Mouse (Mus musculus) thymus, postnatal 10 days (tissue): ENCODE measurements at regions not wholly inside any gene's neighbourhood (a gene's known extent, or its start where the extent isn't known, plus 50 kb on each side); places are given as distances from the start of the nearest gene placed in this dataset.
"Not testable (repeated sequence)": the region's sequence is repeated elsewhere in the genome, so short reads cannot be mapped to it uniquely, and the experiment has no call there.

Experiments used
- DNase-seq, 2 experiments: peaks; one replicate each; pipeline ENCODE4 v3.0.0; 2021; ENCODE audit warnings: low spot score in 2 of 2

DNA sequence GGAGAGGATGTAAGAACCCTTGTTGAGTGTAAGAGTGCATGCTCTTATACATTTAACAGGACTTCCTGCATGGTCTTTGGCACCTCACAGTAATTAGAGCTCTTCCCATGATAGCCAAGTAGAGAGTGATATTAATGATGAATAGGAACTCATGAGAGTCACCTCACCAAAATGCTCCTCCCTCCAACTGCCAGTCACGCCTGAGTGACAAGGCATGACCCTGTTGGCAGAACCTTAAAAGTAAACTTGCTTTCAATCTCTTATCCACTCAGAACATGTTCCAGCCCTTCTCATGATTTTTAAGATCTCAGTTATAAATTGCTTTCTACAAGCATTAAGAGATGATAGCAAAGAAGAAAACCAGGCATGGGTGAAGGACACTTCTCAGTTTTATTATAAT, 291.8 kb downstream of the Tox3 start:
- DNase-seq = no peak

- DNase-seq = no peak
These were observed 301.4 kb downstream of the Tox3 start for GRCm38 (mm10) chr8:90046779-90047178.

GRCm38 (mm10) chr8:90036436-90036835, 311.7 kb downstream of the Tox3 start:
- DNase-seq = no peak

- no peak for DNase-seq
These were observed 315.6 kb downstream of the Tox3 start for GRCm38 (mm10) chr8:90032572-90032971.

DNA sequence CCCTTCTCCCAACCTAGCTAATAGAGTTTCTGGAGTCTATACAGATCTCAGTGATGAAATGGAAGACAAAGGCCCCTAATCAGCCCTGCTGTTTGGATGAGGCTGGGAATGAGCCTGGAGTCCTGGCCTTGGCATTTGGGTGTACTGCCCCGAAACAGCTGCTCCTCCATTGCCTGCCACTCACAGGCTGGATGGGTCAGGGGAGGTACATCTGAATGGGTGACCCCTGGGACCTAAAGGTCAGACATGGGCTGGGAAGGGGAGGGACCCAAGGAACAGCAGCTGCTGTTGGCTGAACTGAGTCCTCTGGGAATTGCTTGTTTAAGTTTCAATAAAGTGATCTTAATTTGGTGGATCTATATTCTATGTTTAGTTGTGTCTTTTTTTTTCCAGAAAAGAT, 316.9 kb downstream of the Tox3 start:
- no peak for DNase-seq

DNA sequence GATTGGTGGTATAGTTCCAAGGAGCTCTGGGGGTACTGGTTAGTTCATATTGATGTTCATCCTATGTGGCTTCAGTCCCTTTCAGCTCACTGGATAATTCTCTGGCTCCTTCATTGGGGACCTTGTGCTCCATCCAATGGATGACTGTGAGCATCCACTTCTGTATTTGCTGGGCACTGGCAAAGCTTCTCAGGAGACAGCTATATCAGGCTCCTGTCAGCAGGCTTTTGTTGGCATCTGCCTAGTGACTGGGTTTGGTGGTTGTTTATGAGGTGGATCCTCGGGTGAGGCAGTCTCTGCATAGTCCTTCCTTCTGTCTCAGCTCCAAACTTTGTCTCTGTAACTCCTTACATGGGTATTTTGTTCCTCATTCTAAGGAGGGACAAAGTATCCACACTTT, 330.2 kb downstream of the Tox3 start:
- DNase-seq = not testable (repeated sequence)

DNA sequence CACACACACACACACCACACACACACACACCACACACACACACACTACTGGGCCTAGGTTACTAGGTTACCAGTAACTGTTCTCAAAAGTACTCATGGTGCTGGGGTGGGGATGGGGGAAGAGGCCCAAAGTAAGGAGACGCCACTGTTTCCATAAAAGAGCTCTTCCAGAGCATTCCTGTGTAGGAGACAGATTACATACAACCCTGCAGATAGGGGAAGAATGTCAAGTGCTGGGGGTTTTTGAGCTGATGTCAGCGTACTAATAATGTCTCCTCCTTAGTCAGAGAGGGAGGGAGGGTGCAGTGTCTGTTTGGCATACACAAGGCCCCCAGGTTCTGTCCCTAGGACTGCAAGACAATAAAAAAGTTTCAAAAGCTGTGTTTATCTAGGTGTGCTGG, 334.4 kb downstream of the Tox3 start:
- no peak for DNase-seq

DNA sequence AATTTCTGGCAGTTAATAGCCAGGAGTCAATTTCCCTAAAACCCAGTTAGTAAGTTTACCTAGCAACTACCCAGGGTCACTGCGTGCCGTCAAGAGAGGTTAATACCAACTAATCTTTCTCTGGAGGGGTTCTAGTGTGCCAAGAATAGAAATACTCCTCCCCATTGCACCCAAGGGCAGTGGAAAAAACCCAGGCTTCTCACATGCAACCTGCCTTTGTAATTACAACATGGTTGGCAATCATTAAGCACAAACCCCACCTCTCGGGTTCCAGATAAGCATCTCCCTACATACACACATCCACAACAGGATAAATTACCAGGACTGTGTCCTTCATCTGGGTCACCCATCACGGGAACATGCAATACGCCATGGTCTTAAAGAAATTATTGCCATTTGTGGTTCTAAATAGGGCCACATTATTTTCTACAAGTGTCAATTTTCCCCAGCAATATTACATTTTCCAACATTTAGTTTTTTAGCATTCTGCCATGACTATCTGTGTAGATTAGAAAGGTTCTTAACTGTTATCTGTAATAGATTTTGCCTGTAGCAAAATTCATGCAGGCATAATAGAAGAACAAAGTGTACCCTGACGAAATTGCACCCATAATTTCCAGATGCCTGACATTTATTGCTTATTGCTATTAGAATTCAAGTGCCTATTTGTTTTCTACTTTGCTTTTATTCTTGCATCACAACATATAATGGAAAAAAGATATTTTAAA, 336.3 kb downstream of the Tox3 start:
- no peak for DNase-seq

DNA sequence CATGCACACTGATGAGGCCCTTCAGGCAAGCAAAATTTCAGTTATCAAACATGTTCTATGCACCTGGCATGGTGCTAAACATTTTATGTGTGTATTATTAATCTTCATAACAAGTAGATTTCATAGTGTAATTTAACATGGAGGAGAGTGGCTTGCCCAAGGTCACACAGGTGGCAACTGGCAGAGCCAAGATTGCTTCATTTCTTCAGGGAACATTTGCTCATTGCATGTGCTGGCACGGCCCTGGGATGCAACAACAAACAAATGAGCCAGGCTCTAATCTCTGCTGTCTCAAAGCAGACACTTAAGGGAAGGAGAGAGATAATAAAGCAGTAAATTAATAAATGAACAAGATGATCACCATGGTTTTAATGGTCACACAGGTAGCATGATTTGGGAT, 338.7 kb downstream of the Tox3 start:
- DNase-seq = no peak

GRCm38 (mm10) chr8:90000899-90001640, 347.1 kb downstream of the Tox3 start:
- peak in 1 of 2 experiments; percentile 60 for DNase-seq

DNA sequence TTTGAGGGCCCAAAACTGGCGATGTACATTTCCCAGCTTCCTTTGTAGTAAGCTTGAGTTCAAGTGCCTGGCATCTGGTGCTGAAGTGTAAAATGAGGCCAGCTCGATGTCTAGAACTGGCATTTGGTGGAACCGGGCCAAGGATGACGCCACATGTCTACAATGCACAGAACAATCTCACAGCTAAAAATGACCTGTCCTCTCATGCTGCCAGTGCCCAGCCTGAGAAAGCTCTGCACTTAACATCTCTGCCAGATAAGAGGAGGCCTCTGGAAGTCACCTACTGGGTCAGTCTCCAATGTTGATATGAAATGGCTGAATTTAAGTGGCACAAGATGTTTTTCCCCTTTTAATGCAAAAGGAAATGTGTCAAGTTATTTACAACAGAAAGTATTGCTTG, 354.4 kb downstream of the Tox3 start:
- no peak for DNase-seq

- no peak for DNase-seq
These were observed 364.3 kb downstream of the Tox3 start for GRCm38 (mm10) chr8:89983859-89984258.

- DNase-seq = no peak
These were observed 365.6 kb downstream of the Tox3 start for GRCm38 (mm10) chr8:89982551-89982950.

DNA sequence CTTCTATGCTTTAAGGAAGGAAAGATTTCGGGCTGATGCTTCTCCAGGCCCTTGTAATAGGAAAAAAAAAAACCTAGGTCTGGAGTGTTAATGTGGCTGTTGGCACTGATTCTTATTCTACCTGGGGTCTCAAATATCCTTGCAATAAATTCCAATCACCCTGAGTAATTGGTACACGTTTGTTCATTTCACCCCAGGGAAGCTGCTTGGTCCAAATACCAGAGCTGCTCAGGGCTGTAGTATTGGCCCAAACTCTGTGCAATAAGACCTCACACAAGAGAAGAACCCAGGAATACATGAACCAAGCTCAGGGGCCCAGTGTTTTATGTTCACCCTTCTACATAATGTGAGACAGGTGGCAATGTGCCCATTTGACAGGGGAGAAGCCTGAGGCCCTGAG, 366.8 kb downstream of the Tox3 start:
- no peak for DNase-seq

DNA sequence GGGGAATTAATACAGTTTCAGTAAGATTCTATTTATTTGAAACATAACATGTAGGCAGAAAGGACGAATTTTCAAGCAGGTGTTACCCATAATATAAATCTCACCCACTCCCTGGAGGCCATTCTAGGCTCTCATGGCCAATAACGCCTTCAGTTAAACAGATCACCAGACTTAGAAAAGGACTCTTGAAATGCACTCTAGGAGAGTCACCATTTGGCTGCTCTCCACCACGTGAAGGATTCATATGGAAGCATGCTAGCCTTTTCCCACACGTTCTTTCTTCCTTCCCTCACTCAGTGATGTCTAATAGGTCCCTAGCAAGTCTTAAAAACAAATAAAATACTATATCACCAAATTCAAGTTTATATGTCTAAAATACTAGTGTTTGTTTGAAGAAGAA, 367.7 kb downstream of the Tox3 start:
- no peak for DNase-seq

- no peak for DNase-seq
These were observed 385.3 kb downstream of the Tox3 start for GRCm38 (mm10) chr8:89962799-89963198.

- no peak for DNase-seq
These were observed 390.7 kb downstream of the Tox3 start for GRCm38 (mm10) chr8:89957486-89957885.

GRCm38 (mm10) chr8:89956482-89957020, 391.6 kb downstream of the Tox3 start:
- DNase-seq = no peak

DNA sequence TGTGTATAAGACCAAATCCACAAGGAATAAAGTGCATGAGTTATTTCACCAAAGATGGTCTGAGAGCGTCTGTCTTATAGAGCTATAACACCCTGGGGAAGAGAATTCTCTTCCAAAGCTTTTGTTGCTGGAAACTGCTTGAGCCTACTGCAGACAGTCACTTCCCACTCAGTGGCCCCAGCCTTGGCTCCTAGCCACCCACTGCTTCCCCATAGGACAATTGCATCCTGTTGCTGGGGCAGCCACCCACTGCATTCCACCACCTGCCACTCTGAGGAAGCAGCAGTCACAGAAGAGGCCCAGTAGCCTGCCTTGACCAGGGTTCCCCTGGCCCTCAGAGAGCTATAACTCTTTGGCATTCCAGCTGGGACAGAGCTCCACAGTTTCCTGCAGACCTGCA, 409.3 kb downstream of the Tox3 start:
- DNase-seq = no peak

- no peak for DNase-seq
These were observed 413.6 kb downstream of the Tox3 start for GRCm38 (mm10) chr8:89934521-89934920.

- no peak for DNase-seq
These were observed 421.4 kb downstream of the Tox3 start for GRCm38 (mm10) chr8:89926666-89927232.

GRCm38 (mm10) chr8:89924697-89925096, 423.4 kb downstream of the Tox3 start:
- DNase-seq = peak in 1 of 2 experiments; percentile 20

DNA sequence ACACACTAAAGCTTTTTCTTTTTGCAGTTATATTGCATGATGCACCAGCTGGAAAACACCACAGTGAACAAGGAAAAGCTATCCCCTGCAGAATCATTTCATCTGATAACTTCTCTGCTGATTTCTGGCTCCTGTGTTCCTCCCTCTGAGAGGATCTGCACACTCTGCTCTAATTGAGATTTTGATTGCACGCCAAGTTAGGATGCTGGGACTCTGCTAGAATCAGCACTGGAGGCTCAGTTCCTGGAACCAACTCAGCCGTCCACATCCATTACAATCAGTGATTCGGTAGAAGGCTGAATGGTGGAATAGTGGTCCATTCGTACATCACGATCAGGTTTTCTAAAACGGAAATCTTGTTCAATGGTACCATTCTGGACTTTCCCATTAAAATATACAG, 434.1 kb downstream of the Tox3 start:
- no peak for DNase-seq
